Mouse (Mus musculus) heart, adult 2 months (tissue): ENCODE data around the gene Car14.
A peak's percentile ranks its signal among the peaks of the same experiment; 100 is the strongest.
"Not testable (repeated sequence)": the region's sequence is repeated elsewhere in the genome, so short reads cannot be mapped to it uniquely, and the experiment has no call there.

Experiments
- CTCF ChIP-seq: fragments of 200-600 bp; IDR thresholded peaks from 2 replicates; pipeline ENCODE4 v1.8.1; 2022; ENCODE audit warnings: antibody characterized with exemption, mild to moderate bottlenecking, moderate library complexity
- POLR2A ChIP-seq: fragments of 200-500 bp; IDR thresholded peaks from 2 replicates; pipeline ENCODE4 v1.6.1; 2011; ENCODE audit warnings: mild to moderate bottlenecking, low read depth, low read length, control low read depth; ENCODE audit not compliant: insufficient read depth

- peak; percentile 90 for TF ChIP-seq POLR2A
- not testable (repeated sequence) for TF ChIP-seq CTCF
These were observed 10.7 kb downstream of the Car14 start, which contains the start of gene Aph1a for GRCm38 (mm10) chr3:95893606-95894316.
